8 mouse cellular contexts compared by ENCODE assay signal in genomic region chr9:121857474-121858152, GRCm38 (mm10). TPM values are rescaled to one million over a fixed set of nuclear protein-coding genes. Genes with fewer than 3 reads are reported as not detected.
A peak's percentile ranks its signal among the peaks of the same experiment; 100 is the strongest.
DNase-seq lines count a peak whose midpoint lies in the region; ATAC-seq and TF ChIP-seq lines count a peak whose summit lies in the region.

No protein-coding gene starts in this region.

- H3K36me3 ChIP-seq in CH12.LX (replicated peaks in 1 of 2; ENCODE audit: control insufficient read depth in 1 of 2, insufficient read depth in 1 of 2, low read length in 1 of 2): peaks cover 0 to 31% of the 10 kb centered on the region in 2 experiments
- H3K36me3 ChIP-seq in forebrain, embryonic 11.5 days (ENCODE audit: control insufficient read depth, insufficient read depth, low read length): no peaks in the 10 kb centered on the region
- no peaks in the 10 kb centered on the region for H3K36me3 ChIP-seq in heart, embryonic 16.5 days (ENCODE audit: control insufficient read depth, insufficient read depth)
- H3K36me3 ChIP-seq in liver, embryonic 16.5 days (ENCODE audit: control insufficient read depth, insufficient read depth): no peaks in the 10 kb centered on the region
- H3K36me3 ChIP-seq in neural tube, embryonic 13.5 days: no peaks in the 10 kb centered on the region
- no peaks in the 10 kb centered on the region for H3K36me3 ChIP-seq in testis, adult 2 months (ENCODE audit: control insufficient read depth, insufficient read depth, low read length)

- under 1% methylated on average over 70 of the region's 70 CpGs for WGBS in forebrain, embryonic 11.5 days
- WGBS in heart, embryonic 16.5 days: under 1% methylated on average over 70 of the region's 70 CpGs
- WGBS in liver, embryonic 16.5 days (ENCODE audit: insufficient replicate concordance): under 1% methylated on average over 68 of the region's 70 CpGs
- 1% methylated on average over 70 of the region's 70 CpGs for WGBS in neural tube, embryonic 13.5 days

- dilution Hi-C loops in CH12.LX (cut with MboI; ENCODE audit: extremely low pct_ligation_motif_present, extremely low pct_unique_long_range_greater_than_20kb, low sequenced_read_pairs): no loop called here

- H3K9ac ChIP-seq in CH12.LX (ENCODE audit: insufficient read depth, low read depth): peak overlapping the region; percentile 86
- H3K9ac ChIP-seq in forebrain, embryonic 11.5 days (ENCODE audit: low read length): peak overlapping the region; percentile 82
- peak overlapping the region; percentile 94 for H3K9ac ChIP-seq in heart, embryonic 16.5 days (ENCODE audit: low read length)
- H3K9ac ChIP-seq in liver, embryonic 16.5 days (ENCODE audit: low read depth, low read length): peak overlapping the region; percentile 94
- peak overlapping the region; percentile 94 for H3K9ac ChIP-seq in neural tube, embryonic 13.5 days

- 0 out of 4 replicates have a peak, but pooled peaks of 1 of the 2 experiments have one; percentile 14 for TF ChIP-seq CTCF in CH12.LX (conservative IDR thresholded peaks at IDR 0.05 in 1 of 2, IDR thresholded peaks at IDR 0.05 in 1 of 2; ENCODE audit: low read depth in 2 of 2, low read length in 2 of 2)
- TF ChIP-seq CTCF in testis, adult 2 months (IDR thresholded peaks at IDR 0.05; ENCODE audit: control insufficient read depth, insufficient read depth, insufficient replicate concordance, low read depth, low read length): no peak

- no peaks in the 10 kb centered on the region for H3K27me3 ChIP-seq in CH12.LX (replicated peaks)
- H3K27me3 ChIP-seq in forebrain, embryonic 11.5 days (ENCODE audit: control insufficient read depth, insufficient read depth, low read length): no peaks in the 10 kb centered on the region
- H3K27me3 ChIP-seq in heart, embryonic 16.5 days (ENCODE audit: control insufficient read depth, insufficient read depth, low read length): no peaks in the 10 kb centered on the region
- no peaks in the 10 kb centered on the region for H3K27me3 ChIP-seq in liver, embryonic 16.5 days (ENCODE audit: control insufficient read depth, insufficient read depth, low read depth, low read length)
- no peaks in the 10 kb centered on the region for H3K27me3 ChIP-seq in neural tube, embryonic 13.5 days
- no peaks in the 10 kb centered on the region for H3K27me3 ChIP-seq in testis, adult 2 months (ENCODE audit: control insufficient read depth, insufficient read depth, low read length)

- peak overlapping the region; percentile 88 for H3K27ac ChIP-seq in CH12.LX (ENCODE audit: insufficient read depth, low read depth)
- H3K27ac ChIP-seq in forebrain, embryonic 11.5 days (ENCODE audit: low read depth, low read length): peak overlapping the region; percentile 96
- peak overlapping the region; percentile 98 for H3K27ac ChIP-seq in heart, embryonic 16.5 days (ENCODE audit: low read length)
- H3K27ac ChIP-seq in liver, embryonic 16.5 days (ENCODE audit: low read length): peak overlapping the region; percentile 99
- H3K27ac ChIP-seq in neural tube, embryonic 13.5 days (replicated peaks): peak overlapping the region; percentile 93
- peak overlapping the region; percentile 95 for H3K27ac ChIP-seq in testis, adult 2 months (ENCODE audit: control insufficient read depth, insufficient read depth, low read depth, low read length)

- in situ Hi-C loops in CH12.LX (cut with MboI; ENCODE audit: low pct_ligation_motif_present, low pct_unique_long_range_greater_than_20kb, low sequenced_read_pairs): no loop called here

- H3K79me2 ChIP-seq in CH12.LX (replicated peaks; ENCODE audit: control insufficient read depth, extremely low read depth, insufficient read depth, poor library complexity, severe bottlenecking): no peaks in the 10 kb centered on the region; the same call in 1 of the 2 replicates

- peak overlapping the region; percentile 71 to 94 (median 89) for H3K4me3 ChIP-seq in CH12.LX (replicated peaks in 1 of 3; ENCODE audit: low read depth in 2 of 3, low read length in 2 of 3, poor library complexity in 1 of 3)
- H3K4me3 ChIP-seq in forebrain, embryonic 11.5 days (ENCODE audit: low read depth, low read length): peak overlapping the region; percentile 86
- peak overlapping the region; percentile 89 for H3K4me3 ChIP-seq in heart, embryonic 16.5 days (ENCODE audit: low read length)
- H3K4me3 ChIP-seq in liver, embryonic 16.5 days (ENCODE audit: low read depth, low read length): peak overlapping the region; percentile 89
- peak overlapping the region; percentile 82 for H3K4me3 ChIP-seq in neural tube, embryonic 13.5 days
- H3K4me3 ChIP-seq in testis, adult 2 months (ENCODE audit: control insufficient read depth, low read depth, low read length): peak overlapping the region; percentile 96

- no peak for TF ChIP-seq RAD21 in CH12.LX (IDR thresholded peaks at IDR 0.05; ENCODE audit: low read depth, low read length)

- peak; percentile 98 for ATAC-seq in forebrain, embryonic 11.5 days (replicated peaks; ENCODE audit: low FRiP score)
- peak; percentile 96 for ATAC-seq in heart, embryonic 16.5 days (replicated peaks; ENCODE audit: extremely low read depth, insufficient read depth, low FRiP score)
- peak; percentile 95 for ATAC-seq in liver, embryonic 16.5 days (ENCODE audit: low read depth)
- ATAC-seq in neural tube, embryonic 13.5 days (ENCODE audit: low read depth): peak; percentile 97

- peaks cover 0 to 27% of the 10 kb centered on the region in 2 experiments; a peak in 2 of 4 replicates for H3K4me1 ChIP-seq in CH12.LX (ENCODE audit: control insufficient read depth in 1 of 2, insufficient read depth in 2 of 2)
- H3K4me1 ChIP-seq in forebrain, embryonic 11.5 days (replicated peaks; ENCODE audit: control insufficient read depth, insufficient read depth, low read length): peaks cover 3% of the 10 kb centered on the region; the same call in 1 of the 2 replicates
- H3K4me1 ChIP-seq in heart, embryonic 16.5 days (ENCODE audit: control insufficient read depth, insufficient read depth, low read length): peaks cover 16% of the 10 kb centered on the region
- H3K4me1 ChIP-seq in liver, embryonic 16.5 days (ENCODE audit: control insufficient read depth, low read depth, low read length): peaks cover 23% of the 10 kb centered on the region
- H3K4me1 ChIP-seq in neural tube, embryonic 13.5 days (replicated peaks): peaks cover 22% of the 10 kb centered on the region
- H3K4me1 ChIP-seq in testis, adult 2 months (ENCODE audit: control insufficient read depth, insufficient read depth, low read length): no peaks in the 10 kb centered on the region; the same call in none of the 2 replicates

- peak; percentile 92 for TF ChIP-seq POLR2A in CH12.LX (IDR thresholded peaks at IDR 0.05; ENCODE audit: low read depth, low read length)
- TF ChIP-seq POLR2A in testis, adult 2 months (IDR thresholded peaks at IDR 0.05; ENCODE audit: control insufficient read depth, low read depth, low read length): peak; percentile 83

- DNase-seq in CH12.LX (ENCODE audit: extremely low read depth): peak; percentile 96
- DNase-seq in c-Kit-positive CD71-positive TER-119-negative erythroid progenitor cells, embryonic 14.5 days (ENCODE audit: low read depth): peak; percentile 89
- peak; percentile 99 for DNase-seq in forebrain, embryonic 11.5 days (ENCODE audit: low spot score)
- peak; percentile 99 to 100 for DNase-seq in kidney, postnatal 4 days

- peak overlapping the region; percentile 90; the same call in 1 of the 2 replicates for H3K4me2 ChIP-seq in CH12.LX (ENCODE audit: insufficient read depth, low read depth, poor library complexity, severe bottlenecking)
- peak overlapping the region; percentile 94 for H3K4me2 ChIP-seq in forebrain, embryonic 11.5 days (ENCODE audit: low read depth, low read length, severe bottlenecking)
- peak overlapping the region; percentile 75 for H3K4me2 ChIP-seq in heart, embryonic 16.5 days (ENCODE audit: low read depth, low read length)
- H3K4me2 ChIP-seq in liver, embryonic 16.5 days (ENCODE audit: low read depth, low read length): peak overlapping the region; percentile 85
- H3K4me2 ChIP-seq in neural tube, embryonic 13.5 days: peak overlapping the region; percentile 94

- H3K9me3 ChIP-seq in CH12.LX (replicated peaks; ENCODE audit: low read length): no peaks in the 10 kb centered on the region
- H3K9me3 ChIP-seq in forebrain, embryonic 11.5 days (ENCODE audit: control insufficient read depth, low read length): no peaks in the 10 kb centered on the region
- no peaks in the 10 kb centered on the region for H3K9me3 ChIP-seq in heart, embryonic 16.5 days (replicated peaks; ENCODE audit: control insufficient read depth, low read length)
- no peaks in the 10 kb centered on the region for H3K9me3 ChIP-seq in liver, embryonic 16.5 days (replicated peaks; ENCODE audit: control insufficient read depth, low read length)
- no peaks in the 10 kb centered on the region for H3K9me3 ChIP-seq in neural tube, embryonic 13.5 days

- no peak for TF ChIP-seq EP300 in CH12.LX (IDR thresholded peaks at IDR 0.05; ENCODE audit: low read length)

RNA-seq across cellular contexts. Expression of gene Higd1a, which starts 0.5 kb away (rescaled TPM):
- 118 and 132 TPM in 2 replicates for total RNA-seq in CH12.LX (2012; rRNA removed)
- 90.6 and 93.2 TPM in 2 replicates for total RNA-seq in CH12.LX (2014; rRNA removed)
- polyA plus RNA-seq in CH12.LX (2012; ENCODE audit: insufficient read length, low read depth): 75.4 and 79.3 TPM in 2 replicates
- polyA plus RNA-seq in forebrain, embryonic 11.5 days (2014; fragmentation: Nextera tagmentation; extraction: Ambion mirVana): 170 and 184 TPM in 2 replicates
- polyA plus RNA-seq in heart, embryonic 16.5 days (2015; fragmentation: Nextera tagmentation; extraction: Ambion mirVana): 214 and 262 TPM in 2 replicates
- 114 and 136 TPM in 2 replicates for polyA plus RNA-seq in liver, embryonic 16.5 days (2015; fragmentation: Nextera tagmentation; extraction: Ambion mirVana)
- 129 and 150 TPM in 2 replicates for polyA plus RNA-seq in neural tube, embryonic 13.5 days (2015; fragmentation: Nextera tagmentation; extraction: Ambion mirVana)
- polyA plus RNA-seq in testis, adult 2 months (2012; rRNA removed): 42.4 and 43.9 TPM in 2 replicates

RNA-seq across cellular contexts. Expression of gene Ccdc13, which starts 18.4 kb away (rescaled TPM):
- total RNA-seq in CH12.LX (2012; rRNA removed) (0.25 and 0.34 TPM in 2 replicates), CH12.LX (2014; rRNA removed) (not detected in 2 replicates)
- 0.11 TPM in 1 of 2 replicates, not detected in the other for polyA plus RNA-seq in CH12.LX (2012; ENCODE audit: insufficient read length, low read depth)
- 2.6 and 2.7 TPM in 2 replicates for polyA plus RNA-seq in forebrain, embryonic 11.5 days (2014; fragmentation: Nextera tagmentation; extraction: Ambion mirVana)
- polyA plus RNA-seq in heart, embryonic 16.5 days (2015; fragmentation: Nextera tagmentation; extraction: Ambion mirVana): 0.34 and 0.42 TPM in 2 replicates
- 0.07 TPM in 1 of 2 replicates, not detected in the other for polyA plus RNA-seq in liver, embryonic 16.5 days (2015; fragmentation: Nextera tagmentation; extraction: Ambion mirVana)
- polyA plus RNA-seq in neural tube, embryonic 13.5 days (2015; fragmentation: Nextera tagmentation; extraction: Ambion mirVana): 2.8 and 3.0 TPM in 2 replicates
- polyA plus RNA-seq in testis, adult 2 months (2012; rRNA removed): 109 and 125 TPM in 2 replicates

RNA-seq across cellular contexts. Expression of gene Ackr2, which starts 40.5 kb away (rescaled TPM):
- total RNA-seq in CH12.LX (2012; rRNA removed): 2.9 and 4.5 TPM in 2 replicates
- total RNA-seq in CH12.LX (2014; rRNA removed): 9.8 TPM in 2 replicates
- 13.0 and 13.9 TPM in 2 replicates for polyA plus RNA-seq in CH12.LX (2012; ENCODE audit: insufficient read length, low read depth)
- polyA plus RNA-seq in forebrain, embryonic 11.5 days (2014; fragmentation: Nextera tagmentation; extraction: Ambion mirVana): 0.97 and 1.4 TPM in 2 replicates
- polyA plus RNA-seq in heart, embryonic 16.5 days (2015; fragmentation: Nextera tagmentation; extraction: Ambion mirVana): 2.1 and 2.2 TPM in 2 replicates
- 0.43 and 0.72 TPM in 2 replicates for polyA plus RNA-seq in liver, embryonic 16.5 days (2015; fragmentation: Nextera tagmentation; extraction: Ambion mirVana)
- polyA plus RNA-seq in neural tube, embryonic 13.5 days (2015; fragmentation: Nextera tagmentation; extraction: Ambion mirVana): 1.2 and 1.4 TPM in 2 replicates
- 0.32 and 0.59 TPM in 2 replicates for polyA plus RNA-seq in testis, adult 2 months (2012; rRNA removed)

RNA-seq across cellular contexts. Expression of gene Cyp8b1, which starts 58.5 kb away (rescaled TPM):
- total RNA-seq in CH12.LX (2012; rRNA removed) (not detected in 2 replicates), CH12.LX (2014; rRNA removed) (not detected in 2 replicates)
- polyA plus RNA-seq in CH12.LX (2012; ENCODE audit: insufficient read length, low read depth): 0.27 TPM in 1 of 2 replicates, not detected in the other
- not detected in 2 replicates for polyA plus RNA-seq in forebrain, embryonic 11.5 days (2014; fragmentation: Nextera tagmentation; extraction: Ambion mirVana)
- 0.13 TPM in 1 of 2 replicates, not detected in the other for polyA plus RNA-seq in heart, embryonic 16.5 days (2015; fragmentation: Nextera tagmentation; extraction: Ambion mirVana)
- 13.0 and 19.0 TPM in 2 replicates for polyA plus RNA-seq in liver, embryonic 16.5 days (2015; fragmentation: Nextera tagmentation; extraction: Ambion mirVana)
- not detected in 2 replicates for polyA plus RNA-seq in neural tube, embryonic 13.5 days (2015; fragmentation: Nextera tagmentation; extraction: Ambion mirVana)
- not detected in 2 replicates for polyA plus RNA-seq in testis, adult 2 months (2012; rRNA removed)

Comparison
In these comparisons a context has a peak if more than half of its experiments do, and no peak if none do; other contexts are left out.
1. Peak in every context shown above with its lines: DNase-seq, ATAC-seq, H3K4me3 ChIP-seq and H3K27ac ChIP-seq.
2. RNA of gene Ccdc13, which starts 18.4 kb away (polyA plus RNA-seq): 109 to 125 TPM in testis, adult 2 months; 2.8 to 3.0 TPM in neural tube, embryonic 13.5 days, 2.6 to 2.7 TPM in forebrain, embryonic 11.5 days, 0.34 to 0.42 TPM in heart, embryonic 16.5 days, 0.11 TPM in CH12.LX and 0.07 TPM in liver, embryonic 16.5 days; every median in the first group is over 10 times any median in the second.